Mouse (Mus musculus): ENCODE measurements around the gene AC124502.3.

The AC124502.3 gene

DNA sequence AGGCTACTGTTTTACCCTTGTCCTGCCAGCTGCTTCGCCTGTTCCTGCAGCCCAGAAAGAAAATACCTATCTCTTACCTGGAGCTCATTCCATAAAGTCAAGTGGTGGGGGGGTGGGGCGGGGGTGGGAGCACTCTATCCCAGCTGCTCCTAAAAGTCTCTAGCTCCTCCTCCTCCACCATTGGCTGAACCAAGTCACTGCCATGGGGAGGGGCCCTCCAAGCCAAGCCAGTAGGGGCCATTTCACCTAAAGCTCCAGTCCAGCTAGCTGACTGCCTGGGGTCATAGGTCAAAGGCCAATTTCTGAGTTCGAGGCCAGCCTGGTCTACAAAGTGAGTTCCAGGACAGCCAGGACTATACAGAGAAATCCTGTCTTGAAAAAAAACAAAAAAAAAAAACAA is 6.0 kb upstream of the AC124502.3 start:
- DNase-seq (ENCODE audit: low spot score in 2 of 2): no peak

DNA sequence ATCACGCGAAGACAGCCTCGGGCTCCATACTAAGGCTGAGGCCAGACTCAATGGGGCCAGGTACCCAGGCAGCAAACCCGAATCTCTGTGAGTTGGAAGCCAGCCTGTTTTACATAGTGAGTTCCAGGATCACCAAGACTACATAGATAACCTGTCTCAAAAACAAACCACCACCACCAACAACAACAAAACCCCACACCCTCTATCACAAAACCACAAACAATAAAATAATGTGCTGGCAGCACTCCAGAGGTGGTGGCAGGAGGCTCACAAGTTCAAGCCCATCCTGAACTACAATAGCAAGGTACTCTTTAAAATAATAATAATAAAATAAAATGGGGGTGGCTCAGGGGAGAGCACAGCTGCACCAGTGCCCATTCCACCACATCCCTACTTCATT is 2.1 kb upstream of the AC124502.3 start:
- no peak for DNase-seq (ENCODE audit: low spot score in 2 of 2)

DNA sequence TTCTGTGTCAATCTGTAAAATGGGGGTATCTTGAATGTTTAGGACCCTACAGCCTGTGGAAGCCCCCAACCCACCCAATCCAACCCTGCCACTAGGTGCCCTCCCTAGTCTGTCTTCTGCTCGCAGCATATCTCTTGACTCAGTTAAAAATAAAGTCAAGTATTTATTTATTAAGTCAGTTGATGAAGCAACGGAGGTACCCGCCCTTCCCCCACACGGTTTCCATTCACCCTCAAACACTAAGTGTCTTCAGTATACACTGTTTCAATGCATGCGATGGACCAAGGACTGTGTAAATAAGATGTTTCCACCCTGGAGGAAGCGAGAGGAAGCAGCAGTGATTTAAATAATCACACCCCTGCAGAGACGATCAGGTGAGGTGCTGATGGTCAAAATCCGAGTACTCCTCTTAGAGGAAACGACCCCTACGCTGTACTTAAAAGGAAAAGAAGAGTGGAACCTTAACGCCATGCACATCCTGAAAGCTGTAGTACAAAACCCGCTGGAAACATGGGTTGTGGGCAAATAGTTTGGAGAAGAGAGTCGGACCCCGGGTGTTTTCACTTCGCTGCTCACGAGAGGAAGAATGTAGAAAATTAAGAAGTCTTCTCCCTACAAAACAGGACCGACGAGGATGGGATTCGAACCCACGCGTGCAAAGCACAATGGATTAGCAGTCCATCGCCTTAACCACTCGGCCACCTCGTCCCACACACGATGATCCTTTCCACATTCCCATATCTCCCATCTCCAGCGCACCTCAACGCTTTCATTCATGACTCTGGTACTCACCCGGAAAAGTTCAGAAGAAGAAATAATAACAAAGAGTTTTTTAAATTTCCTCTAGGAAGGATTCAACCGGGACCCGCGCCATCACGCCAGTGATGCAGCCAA is 766 bp upstream of the AC124502.3 start:
- peak; percentile 35 to 45 for DNase-seq (ENCODE audit: low spot score in 2 of 2)

DNA sequence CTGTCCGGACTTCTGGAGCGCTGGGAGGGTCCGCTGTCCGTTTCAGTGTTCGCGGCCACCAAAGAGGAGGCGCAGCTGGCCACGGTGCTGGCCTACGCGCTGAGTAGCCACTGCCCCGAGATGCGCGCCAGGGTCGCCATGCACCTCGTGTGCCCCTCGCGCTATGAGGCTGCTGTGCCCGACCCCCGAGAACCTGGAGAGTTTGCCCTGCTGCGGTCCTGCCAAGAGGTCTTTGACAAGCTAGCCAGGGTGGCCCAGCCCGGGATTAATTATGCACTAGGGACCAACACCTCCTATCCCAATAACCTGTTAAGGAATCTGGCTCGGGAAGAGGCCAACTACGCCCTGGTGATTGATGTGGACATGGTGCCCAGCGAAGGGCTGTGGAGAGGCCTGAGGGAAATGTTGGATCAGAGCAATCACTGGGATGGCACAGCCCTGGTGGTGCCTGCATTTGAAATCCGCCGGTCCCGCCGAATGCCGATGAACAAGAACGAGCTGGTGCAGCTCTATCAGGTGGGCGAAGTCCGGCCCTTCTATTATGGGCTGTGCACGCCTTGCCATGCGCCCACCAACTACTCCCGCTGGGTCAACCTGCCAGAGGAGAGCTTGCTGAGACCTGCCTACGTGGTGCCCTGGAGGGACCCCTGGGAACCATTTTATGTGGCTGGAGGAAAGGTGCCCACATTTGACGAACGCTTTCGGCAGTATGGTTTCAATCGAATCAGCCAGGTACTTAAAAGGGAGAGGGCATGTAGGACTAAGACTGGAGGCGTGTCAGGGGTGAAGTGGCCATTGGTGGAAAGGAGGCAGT is 817 bp downstream of the AC124502.3 start:
- DNase-seq (ENCODE audit: low spot score in 2 of 2): peak in 1 of 2 experiments; percentile 8

DNA sequence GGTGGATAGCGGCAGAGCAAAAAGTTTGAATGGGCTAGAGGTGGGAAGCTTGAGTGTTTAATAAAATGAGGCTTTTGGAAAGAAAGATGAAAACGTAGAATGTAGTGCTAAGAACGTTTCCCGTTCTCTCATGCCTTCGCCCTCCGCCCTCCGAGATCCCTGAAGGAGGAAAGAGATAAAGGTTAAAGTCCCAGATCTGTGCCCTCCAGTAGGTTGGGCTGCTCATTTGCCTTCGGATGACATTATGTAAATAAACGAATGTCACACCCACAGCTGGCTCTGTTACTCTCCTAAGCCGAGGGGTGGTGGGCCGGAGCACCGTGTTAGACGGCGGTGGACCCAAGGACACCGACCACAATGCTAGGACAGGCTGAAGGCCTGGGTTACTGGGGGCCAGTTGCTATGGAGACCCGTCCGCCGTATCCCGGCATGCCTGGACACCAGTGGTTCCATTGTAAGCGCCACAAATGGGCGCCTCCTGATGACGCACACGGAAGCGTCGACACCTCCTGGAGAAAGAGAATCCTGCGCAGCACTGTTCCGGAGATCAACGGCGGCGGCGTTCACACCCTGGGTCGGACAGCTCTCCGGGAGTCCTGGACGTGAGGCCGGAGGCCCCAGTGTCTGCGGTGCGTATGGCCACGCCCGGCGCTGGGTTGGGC is 2.3 kb downstream of the AC124502.3 start, which contains the start of gene Brms1:
TSS of gene Brms1 (plus strand) at position 493 of the 662 bp plus-strand sequence.
- peak; percentile 73 to 74 for DNase-seq (ENCODE audit: low spot score in 2 of 2)

DNA sequence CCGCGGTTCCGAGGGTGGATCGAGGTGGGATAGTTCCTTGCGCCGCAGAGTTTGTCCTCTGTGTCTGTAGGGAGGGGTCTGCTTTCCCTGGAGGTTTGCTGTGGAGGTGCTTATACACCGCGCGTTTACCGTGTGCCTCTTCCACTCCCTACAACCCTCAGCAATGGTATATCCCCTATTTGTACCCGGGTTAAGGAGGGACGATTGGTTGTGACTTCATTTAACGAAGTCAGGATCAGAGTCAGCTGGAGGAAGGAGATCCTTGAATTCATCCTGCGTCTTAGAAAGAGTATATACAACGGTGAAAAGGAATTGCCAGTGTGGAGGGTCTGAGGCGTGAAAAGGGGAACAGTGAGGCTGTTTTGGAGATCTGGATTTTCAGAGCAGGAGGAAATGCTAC is 2.9 kb downstream of the AC124502.3 start:
- no peak for DNase-seq (ENCODE audit: low spot score in 2 of 2)

DNA sequence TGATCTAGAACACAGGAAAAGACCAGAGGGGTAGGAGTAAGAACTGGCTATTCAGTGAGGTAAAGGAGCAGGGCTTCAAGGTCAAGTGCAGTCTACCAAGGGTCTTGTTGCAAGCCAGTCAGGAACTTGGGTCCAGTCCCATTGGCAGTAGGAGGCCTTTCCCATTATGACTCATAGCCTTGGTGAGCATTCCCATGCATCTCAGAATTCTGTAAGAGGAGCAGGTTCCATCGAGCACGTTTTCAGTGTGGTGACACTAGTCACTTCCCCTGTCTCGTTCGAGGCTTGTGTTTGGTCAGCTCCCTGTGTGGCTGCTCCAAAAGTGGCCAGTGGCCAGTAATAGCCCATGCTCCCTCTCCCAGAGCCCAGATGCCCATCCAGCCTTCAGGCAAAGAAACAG is 6.8 kb downstream of the AC124502.3 start:
- DNase-seq (ENCODE audit: low spot score in 2 of 2): no peak

DNA sequence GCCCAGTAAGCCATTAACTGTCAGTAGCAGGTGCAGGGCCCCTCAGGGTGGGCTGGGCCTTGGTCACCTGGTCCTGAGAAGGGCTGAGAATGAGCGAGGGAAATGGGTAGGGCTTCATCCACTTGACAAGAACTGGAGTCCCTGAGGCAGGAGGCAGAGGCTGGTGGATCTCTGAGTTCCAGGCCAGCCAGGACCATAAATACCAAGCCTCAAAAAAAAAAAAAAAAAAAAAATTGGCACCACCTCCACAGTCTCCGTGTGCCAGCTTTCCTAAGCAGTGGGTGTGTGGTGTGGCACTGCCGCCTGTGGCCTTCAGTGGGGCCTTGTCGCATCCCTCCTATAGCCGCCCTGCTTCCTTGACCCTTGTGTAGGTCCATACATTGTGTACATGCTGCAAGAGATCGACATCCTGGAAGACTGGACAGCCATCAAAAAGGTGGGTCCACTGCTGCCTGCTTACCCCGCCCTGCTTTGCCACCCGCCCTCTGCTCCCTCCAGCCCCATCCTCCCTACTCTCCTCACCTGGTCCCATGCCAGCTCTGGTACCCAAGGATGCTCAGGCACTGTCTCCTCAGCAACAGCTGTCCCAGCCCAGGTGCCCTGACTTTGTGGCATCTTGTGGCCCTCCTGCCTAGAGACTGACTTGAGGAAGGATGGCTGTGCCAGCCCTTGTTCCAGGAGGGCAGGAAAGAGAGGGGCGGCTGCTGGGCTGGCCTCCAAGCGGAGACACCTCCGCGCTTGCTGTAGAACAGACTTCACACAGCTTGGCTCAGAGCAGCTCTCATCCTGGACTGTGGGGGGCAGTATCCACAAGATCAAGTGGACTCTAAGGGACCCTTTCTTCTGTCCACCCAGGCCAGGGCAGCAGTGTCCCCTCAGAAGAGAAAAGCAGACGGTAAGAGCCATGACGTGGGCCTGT is 9.7 kb downstream of the AC124502.3 start:
- DNase-seq (ENCODE audit: low spot score in 2 of 2): no peak

DNA sequence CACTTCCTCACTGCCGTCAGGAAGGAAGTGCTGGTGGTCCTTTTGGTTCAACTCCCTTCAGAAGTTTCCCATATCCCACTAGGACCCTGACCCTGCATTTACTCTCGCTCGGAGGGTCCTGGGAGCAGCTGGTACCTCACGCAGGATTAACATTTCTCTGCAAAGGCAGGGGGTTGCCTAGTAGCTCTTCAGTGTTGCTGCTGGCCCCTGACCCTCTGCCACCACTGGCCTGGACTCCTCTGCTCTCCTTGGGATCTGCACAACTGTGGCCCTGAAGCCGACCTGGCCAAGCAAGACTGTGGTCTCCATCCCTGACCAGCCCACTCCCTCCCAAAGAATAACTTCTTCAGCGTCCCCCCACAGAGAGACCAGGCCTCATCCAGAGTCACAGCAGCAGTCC is 10.6 kb downstream of the AC124502.3 start:
- DNase-seq (ENCODE audit: low spot score in 2 of 2): no peak

DNA sequence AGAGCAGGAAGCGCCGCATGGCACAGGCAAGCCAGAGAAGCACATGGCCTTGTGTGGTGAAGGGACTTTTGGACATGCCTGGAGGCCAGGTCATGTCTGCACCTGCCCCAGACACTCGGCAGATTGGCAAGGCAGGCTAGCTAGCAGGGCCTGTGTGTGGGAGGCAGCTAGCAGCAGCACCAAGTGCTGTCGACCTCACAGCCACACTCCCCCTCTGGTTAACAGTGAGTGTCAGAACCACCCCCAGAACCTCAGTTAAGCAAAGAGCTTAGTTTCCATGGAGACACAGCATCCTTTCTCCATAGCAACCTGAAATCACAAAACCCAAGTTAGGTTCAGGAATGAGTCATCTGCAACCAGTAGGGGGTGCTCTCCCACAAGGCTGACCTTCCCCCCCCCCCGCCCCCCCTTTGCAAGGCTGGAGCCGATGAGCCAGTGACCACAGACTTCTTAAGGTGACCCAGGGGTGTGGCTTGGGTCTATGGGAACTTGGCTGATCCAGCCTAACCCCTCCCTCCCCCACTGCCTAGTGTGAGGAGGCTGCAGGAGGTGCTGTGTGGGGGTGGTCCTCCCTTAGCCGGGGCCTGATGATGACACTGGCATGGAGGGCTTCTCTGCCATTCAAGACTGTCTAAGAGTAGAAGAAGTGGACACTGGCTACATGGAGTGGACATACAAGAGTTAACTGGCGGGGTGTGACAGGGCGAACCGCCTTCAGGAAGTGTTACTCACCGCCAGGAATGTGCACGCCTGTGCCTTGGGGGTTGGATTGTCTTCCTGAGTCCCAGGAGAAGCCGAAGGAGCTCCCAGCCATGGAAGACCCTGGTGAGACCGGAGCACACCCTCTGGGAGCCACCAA is 11.6 kb downstream of the AC124502.3 start, which contains the start of gene Rin1:
TSS of gene Rin1 (plus strand) at position 435 of the 859 bp plus-strand sequence.
- no peak for DNase-seq (ENCODE audit: low spot score in 2 of 2)

DNA sequence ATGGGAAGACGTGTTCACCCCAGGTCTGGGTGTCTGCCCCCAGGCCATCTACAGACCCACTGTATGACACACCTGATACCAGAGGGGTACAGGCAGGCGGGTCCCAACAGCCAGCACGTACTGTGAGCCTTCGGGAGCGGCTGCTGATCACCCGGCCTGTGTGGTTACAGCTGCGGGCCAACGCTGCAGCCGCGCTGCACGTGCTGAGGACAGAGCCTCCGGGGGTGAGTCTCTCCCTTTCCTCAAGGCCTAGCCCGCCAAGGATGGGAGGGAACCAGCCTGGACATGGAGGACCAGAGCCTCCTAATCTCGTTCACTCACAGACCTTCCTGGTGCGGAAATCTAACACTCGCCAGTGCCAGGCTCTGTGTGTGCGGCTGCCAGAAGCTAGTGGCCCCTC is 12.3 kb downstream of the AC124502.3 start:
- DNase-seq (ENCODE audit: low spot score in 2 of 2): no peak

DNA sequence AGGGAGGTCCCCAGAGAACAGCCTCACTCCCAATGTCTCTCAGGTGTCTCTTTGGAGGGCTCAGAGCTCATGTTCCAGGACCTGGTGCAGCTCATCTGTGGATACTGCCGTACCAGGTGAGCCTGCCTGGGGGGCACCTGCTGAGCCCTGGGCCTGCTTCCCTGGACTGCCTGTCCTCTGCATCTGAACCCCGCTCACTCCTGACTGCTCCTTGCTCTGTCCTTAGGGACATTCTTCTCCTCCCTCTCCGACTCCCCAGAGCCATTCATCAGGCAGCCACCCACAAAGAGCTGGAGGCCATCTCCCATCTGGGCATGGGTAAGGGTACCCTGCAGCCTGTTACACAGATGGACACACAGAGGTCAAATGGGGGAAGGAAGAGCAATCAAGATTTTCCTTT is 12.8 kb downstream of the AC124502.3 start:
- DNase-seq (ENCODE audit: low spot score in 2 of 2): no peak

DNA sequence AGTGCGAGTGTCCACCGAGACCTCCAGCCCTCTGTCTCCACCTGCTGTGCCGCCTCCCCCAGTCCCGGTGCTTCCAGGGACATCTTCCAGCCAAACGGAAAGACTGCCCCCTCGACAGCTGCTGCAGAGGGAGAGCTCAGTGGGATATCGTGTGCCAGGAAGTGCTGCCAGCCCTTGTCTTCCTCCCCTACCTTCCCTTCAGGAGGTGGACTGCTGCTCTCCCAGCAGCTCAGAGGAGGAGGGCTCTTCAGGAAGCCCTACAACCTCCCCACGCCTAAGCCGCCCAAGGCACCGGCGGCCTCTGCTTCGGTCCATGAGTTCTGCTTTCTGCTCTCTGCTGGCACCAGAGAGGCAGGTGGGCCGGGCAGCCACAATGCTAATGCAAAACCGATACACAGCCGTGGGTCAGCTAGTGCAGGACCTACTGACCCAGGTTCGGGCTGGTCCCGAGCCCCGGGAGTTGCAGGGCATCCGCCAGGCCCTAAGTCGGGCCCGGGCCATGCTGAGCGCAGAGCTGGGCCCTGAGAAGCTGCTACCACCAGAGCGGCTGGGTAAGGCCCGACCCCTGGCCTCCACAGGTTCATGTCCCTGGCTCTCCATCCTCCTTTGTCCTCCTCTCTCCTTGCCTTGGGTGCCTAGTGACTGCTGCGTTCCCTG is 13.6 kb downstream of the AC124502.3 start:
- no peak for DNase-seq (ENCODE audit: low spot score in 2 of 2)

DNA sequence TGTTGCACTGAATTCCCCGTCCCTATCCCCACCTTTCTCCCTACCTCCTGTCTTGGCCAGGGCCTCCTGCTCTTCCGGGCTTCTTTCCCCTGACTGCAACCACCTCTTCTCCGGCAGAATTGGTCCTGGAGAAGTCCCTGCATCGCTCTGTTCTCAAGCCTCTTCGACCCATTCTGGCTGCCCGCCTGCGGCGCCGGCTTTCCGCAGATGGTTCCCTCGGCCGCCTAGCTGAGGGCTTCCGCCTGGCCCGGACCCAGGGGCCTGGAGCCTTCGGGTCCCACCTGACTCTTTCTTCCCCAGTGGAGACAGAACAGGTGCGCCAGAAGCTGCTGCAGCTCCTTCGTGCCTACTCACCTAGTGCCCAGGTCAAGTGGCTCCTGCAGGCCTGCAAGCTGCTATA is 14.2 kb downstream of the AC124502.3 start:
- DNase-seq (ENCODE audit: low spot score in 2 of 2): no peak

DNA sequence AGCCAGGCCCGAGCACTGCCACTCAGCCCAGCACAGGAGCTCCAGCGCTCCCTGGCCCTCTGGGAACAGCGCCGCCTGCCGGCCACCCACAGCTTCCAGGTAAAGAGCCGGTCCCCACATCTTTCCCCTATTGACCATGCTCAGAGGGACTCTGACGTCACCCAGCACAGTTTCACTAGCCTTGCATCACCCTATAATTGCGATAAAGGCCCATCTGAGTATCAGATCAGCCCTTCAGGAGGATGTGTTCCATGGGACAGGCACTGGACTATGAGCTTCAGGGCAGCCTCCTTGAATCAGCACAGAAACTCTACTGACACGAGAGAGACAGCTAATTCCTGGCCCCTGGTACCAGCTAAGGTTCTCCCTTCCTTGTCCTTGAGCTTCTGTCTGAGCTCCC is 15.2 kb downstream of the AC124502.3 start:
- DNase-seq (ENCODE audit: low spot score in 2 of 2): peak in 1 of 2 experiments; percentile 55

DNA sequence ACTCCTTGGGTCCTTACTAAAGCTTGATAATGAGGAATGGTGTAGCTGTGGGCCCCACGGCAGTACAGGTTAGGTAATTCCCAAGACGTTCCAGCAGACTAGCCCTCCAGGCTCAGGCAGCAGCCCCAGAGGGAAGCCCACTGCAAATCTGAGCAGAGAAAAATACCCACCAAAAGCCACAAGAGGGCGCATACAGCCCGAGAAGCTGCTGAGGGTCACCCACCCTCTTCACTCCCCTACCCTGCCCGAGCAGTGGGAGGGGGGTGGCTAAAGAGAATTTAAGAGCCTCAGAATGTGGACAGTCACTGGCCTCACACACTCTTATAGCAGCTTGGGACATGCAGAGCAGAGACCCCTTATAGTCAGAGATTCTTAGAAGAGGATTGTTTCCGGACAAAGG is 17.6 kb downstream of the AC124502.3 start:
- DNase-seq (ENCODE audit: low spot score in 2 of 2): peak in 1 of 2 experiments; percentile 49

DNA sequence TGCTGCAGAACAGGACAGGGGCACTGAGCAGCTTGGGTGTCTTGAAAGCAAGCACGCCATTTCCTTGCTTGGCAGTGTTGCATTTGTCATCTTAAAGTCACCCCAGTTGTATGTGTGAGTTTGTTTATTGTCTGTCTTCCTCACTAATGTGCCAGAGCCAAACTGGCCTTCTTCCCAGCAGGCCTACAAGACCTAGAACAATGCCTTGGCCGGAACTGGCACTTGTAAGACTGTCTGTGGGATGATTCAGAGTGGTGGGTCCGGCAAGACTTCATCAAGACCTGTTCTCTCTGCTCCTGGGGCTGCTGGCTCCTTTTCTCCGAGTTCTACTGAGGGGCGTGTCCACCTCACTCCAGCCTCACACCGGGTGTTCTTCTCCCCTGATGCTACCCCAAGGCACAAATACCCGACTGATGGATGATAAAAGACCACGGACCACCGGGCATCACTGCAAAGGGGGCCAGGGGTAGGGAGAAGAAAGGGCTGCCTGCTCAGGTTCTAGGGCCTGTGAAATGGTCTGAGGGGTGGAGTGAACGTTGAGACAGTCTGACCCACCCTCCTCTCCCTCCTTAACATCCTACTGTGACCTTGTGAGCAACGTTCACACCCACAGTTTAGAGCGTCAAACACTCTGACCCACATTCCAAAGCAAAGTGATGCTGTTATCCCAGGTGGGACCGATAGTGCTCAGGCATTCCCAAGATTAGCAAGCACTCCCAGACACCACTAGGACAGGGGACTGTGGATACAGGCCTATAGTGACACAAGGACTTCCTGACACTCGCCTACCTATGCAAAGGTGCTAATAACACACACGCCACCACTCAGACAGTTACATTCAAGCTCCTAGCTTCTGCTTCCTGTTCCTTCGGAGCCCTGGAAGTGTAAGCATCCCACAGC is 19.4 kb downstream of the AC124502.3 start:
- DNase-seq (ENCODE audit: low spot score in 2 of 2): no peak
